Mouse (Mus musculus) cerebellum, adult 2 months (tissue): ENCODE results near the gene Lct. TPM values are rescaled to one million over a fixed set of nuclear protein-coding genes. Genes with fewer than 3 reads are reported as not detected.

Experiments used
- DNase-seq, 2 experiments: peaks; one replicate each; pipeline ENCODE4 v3.0.0; 2021
- H3K27ac ChIP-seq: fragments of 200-500 bp; 2 replicates; pipeline ENCODE4 v1.5.1; 2012; ENCODE audit warnings: low read length, control low read depth, inconsistent platforms; ENCODE audit not compliant: insufficient read depth
- H3K27me3 ChIP-seq: fragments of 200-500 bp; 2 replicates; pipeline ENCODE4 v1.6.1; 2012; ENCODE audit warnings: inconsistent platforms, mild to moderate bottlenecking, low read length, moderate library complexity; ENCODE audit not compliant: control insufficient read depth, insufficient read depth
- H3K4me1 ChIP-seq: fragments of 200-500 bp; 2 replicates; pipeline ENCODE4 v1.6.1; 2011; ENCODE audit warnings: low read length; ENCODE audit not compliant: control insufficient read depth, insufficient read depth
- H3K4me3 ChIP-seq: fragments of 200-500 bp; replicated peaks from 2 replicates; pipeline ENCODE3; 2011; ENCODE audit warnings: mild to moderate bottlenecking, low read depth, low read length, control low read depth; ENCODE audit not compliant: insufficient read depth
- CTCF ChIP-seq: fragments of 200-500 bp; IDR thresholded peaks from 2 replicates; pipeline ENCODE4 v1.5.1; 2011; ENCODE audit warnings: low read depth, mild to moderate bottlenecking, control low read depth, low read length, moderate library complexity, borderline replicate concordance; ENCODE audit not compliant: insufficient read depth
- POLR2A ChIP-seq: fragments of 200-500 bp; IDR thresholded peaks from 2 replicates; pipeline ENCODE4 v1.6.1; 2011; ENCODE audit warnings: low read length, control low read depth, borderline replicate concordance; ENCODE audit not compliant: insufficient read depth
- WGBS: fragments of 180-500 bp; shearing (Covaris S2); methylation state at CpG from one replicate; pipeline ENCODE4 v1.1.7; 2018; 5-methylcytosine and 5-hydroxymethylcytosine counted together
- polyA plus RNA-seq: library from polyadenylated mRNA; depleted of rRNA; stranded (reverse); fragments of >200 nt; gene quantifications from 2 replicates; pipeline ENCODE4 v1.2.3, GENCODE M21; 2012; rRNA removed

Gene Lct
- polyA plus RNA-seq = 0.27 and 0.33 TPM in 2 replicates

GRCm38 (mm10) chr1:128328218-128328617 is at the start of gene Lct:
Lct (minus strand) TSS chr1:128328318.
- no peak for TF ChIP-seq CTCF
- TF ChIP-seq POLR2A = no peak
- WGBS = 69% methylated on average over 3 of the region's 3 CpGs

GRCm38 (mm10) chr1:128376841-128377240 is 48.7 kb upstream of the Lct start:
- TF ChIP-seq CTCF (no peak), POLR2A (no peak)
- 72% methylated on average over 4 of the region's 4 CpGs for WGBS

More at GRCm38 (mm10) chr1:128328218-128328617, at the start of gene Lct:
- Histone ChIP-seq H3K4me3 (no peak within 1 kb of the TSS), H3K27me3 (no peaks in the 10 kb centered on the region), H3K4me1 (no peaks in the 10 kb centered on the region), H3K27ac (no peak within 1 kb of the TSS)
- no peak for DNase-seq

GRCm38 (mm10) chr1:128372143-128372860 is 44.2 kb upstream of the Lct start:
- TF ChIP-seq CTCF = peak; percentile 48; the same call in 1 of the 2 replicates
- TF ChIP-seq POLR2A = no peak
- no peaks in the 10 kb centered on the region; the same call in 1 of the 2 replicates for H3K27me3 ChIP-seq
- H3K4me1 ChIP-seq = no peaks in the 10 kb centered on the region
- 49% methylated on average over 7 of the region's 7 CpGs for WGBS
- no peak overlapping the region for H3K27ac ChIP-seq
- H3K4me3 ChIP-seq = no peak overlapping the region
- no peak for DNase-seq

More at GRCm38 (mm10) chr1:128376841-128377240, 48.7 kb upstream of the Lct start:
- Histone ChIP-seq H3K27me3 (no peaks in the 10 kb centered on the region), H3K4me3 (no peak overlapping the region), H3K27ac (no peak overlapping the region), H3K4me1 (no peaks in the 10 kb centered on the region)
- no peak for DNase-seq

DNA sequence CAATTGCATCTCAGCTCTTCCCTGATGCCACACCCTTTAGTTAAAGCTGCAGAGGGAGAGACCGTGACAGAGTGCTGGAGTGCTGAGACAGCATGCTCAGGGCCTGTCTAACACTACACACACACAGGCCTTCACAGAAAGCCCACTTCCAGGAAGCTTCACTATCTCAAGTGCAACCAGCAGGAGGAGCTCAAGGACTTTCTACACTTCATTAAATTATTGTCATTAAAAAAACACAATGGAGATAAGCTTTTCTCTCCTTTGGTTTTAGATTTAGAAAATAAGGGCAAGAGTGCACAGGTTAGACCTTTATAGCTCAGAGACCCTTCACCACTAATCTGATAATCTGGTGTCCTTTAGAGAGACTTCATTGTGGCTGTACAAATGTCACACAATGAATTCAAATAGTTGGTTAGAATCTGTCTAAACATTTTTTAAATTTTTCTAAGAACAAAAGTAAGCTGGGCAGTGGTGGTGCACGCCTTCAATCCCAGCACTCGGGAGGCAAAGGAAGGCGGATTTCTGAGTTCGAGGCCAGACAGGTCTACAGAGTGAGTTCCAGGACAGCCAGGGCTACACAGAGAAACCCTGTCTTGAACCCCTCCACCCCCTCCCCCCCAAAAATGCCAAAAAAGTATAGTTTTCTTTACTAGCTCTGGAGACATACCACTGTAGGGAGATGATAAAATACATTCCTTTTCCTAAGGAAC is 40.8 kb upstream of the Lct start:
- H3K4me3 ChIP-seq = no peak overlapping the region
- no peak overlapping the region for H3K27ac ChIP-seq
- peak; percentile 20; the same call in 1 of the 2 replicates for TF ChIP-seq CTCF
- TF ChIP-seq POLR2A = no peak
- no peaks in the 10 kb centered on the region for H3K4me1 ChIP-seq
- WGBS = 54% methylated on average over 5 of the region's 5 CpGs
- no peaks in the 10 kb centered on the region; the same call in 1 of the 2 replicates for H3K27me3 ChIP-seq
- no peak for DNase-seq

GRCm38 (mm10) chr1:128360601-128361000 is 32.5 kb upstream of the Lct start:
- no peak overlapping the region for H3K27ac ChIP-seq
- DNase-seq = peak; percentile 66 to 82
- no peak overlapping the region for H3K4me3 ChIP-seq
- 1% methylated on average over 2 of the region's 2 CpGs for WGBS
- TF ChIP-seq POLR2A = no peak
- TF ChIP-seq CTCF = no peak
- no peaks in the 10 kb centered on the region; the same call in 1 of the 2 replicates for H3K4me1 ChIP-seq
- no peaks in the 10 kb centered on the region for H3K27me3 ChIP-seq

DNA sequence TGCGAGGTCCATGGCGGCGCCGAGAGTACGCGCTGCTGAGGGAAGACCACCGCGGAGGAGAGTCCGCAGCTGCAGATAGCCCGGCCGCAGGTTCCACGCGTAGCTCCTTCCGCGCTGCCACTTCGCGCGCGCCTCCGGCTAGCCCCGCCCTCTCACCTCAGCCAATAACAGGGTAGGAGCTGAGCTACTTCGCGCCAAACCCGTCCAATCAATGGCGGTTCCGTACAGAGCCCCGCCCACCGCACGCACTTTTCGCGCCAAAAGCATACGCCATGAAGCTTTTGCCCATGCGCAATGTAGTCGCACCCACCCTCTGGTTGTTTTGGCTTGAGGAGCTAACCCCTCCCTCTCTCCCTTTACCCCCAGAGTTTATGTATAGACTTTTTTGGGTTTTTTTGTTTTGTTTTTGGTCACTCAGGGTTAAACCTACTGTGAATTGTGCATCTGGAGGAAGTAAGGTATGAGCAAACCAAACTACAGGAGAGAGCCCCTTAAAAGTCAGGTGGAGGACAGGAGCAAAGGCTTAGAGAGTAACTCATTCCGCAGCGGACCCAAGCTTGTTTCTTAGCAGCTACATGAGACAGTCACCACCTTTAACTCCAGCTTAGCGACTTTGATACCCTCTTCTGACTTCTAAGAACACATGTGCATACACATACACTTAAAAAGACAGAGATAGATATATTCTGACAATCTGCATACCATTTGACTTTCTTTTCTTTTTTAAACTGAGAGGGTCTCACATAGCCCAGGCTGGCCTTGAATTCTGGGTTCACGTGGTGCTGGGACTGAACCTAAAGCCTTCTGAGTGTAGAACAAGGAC is 31.6 kb upstream of the Lct start, which contains the start of gene Mcm6:
Gene Mcm6, minus strand, starts transcription at position 111 of the 823 bp plus-strand sequence.
- DNase-seq = peak; percentile 89 to 90
- peak within 1 kb of the TSS; percentile 60 for H3K4me3 ChIP-seq
- H3K27me3 ChIP-seq = no peaks in the 10 kb centered on the region
- H3K4me1 ChIP-seq = no peaks in the 10 kb centered on the region; the same call in 1 of the 2 replicates
- no peak within 1 kb of the TSS for H3K27ac ChIP-seq
- 2% methylated on average over 38 of the region's 38 CpGs for WGBS
- no peak for TF ChIP-seq POLR2A
- TF ChIP-seq CTCF = no peak

- peak in 1 of 2 experiments; percentile 9 for DNase-seq
- 1% methylated on average over 35 of the region's 35 CpGs for WGBS
- no peaks in the 10 kb centered on the region; the same call in 1 of the 2 replicates for H3K4me1 ChIP-seq
- TF ChIP-seq POLR2A = no peak
- no peak for TF ChIP-seq CTCF
- no peak overlapping the region for H3K27ac ChIP-seq
- peak overlapping the region; percentile 60 for H3K4me3 ChIP-seq
- no peaks in the 10 kb centered on the region for H3K27me3 ChIP-seq
Observed at GRCm38 (mm10) chr1:128358916-128359553, 30.9 kb upstream of the Lct start.
